Mouse (Mus musculus) ES-Bruce4 (cell line): ENCODE measurements around the gene Efcab11. TPM values are rescaled to one million over a fixed set of nuclear protein-coding genes. Genes with fewer than 3 reads are reported as not detected.
"Not testable (repeated sequence)": the region's sequence is repeated elsewhere in the genome, so short reads cannot be mapped to it uniquely, and the experiment has no call there.

ENCODE experiments used
- H3K27ac ChIP-seq: 2 replicates; pipeline ENCODE4 v1.5.1; 2012; ENCODE audit warnings: low read length, inconsistent platforms; ENCODE audit not compliant: insufficient read depth
- H3K27me3 ChIP-seq: 2 replicates; pipeline ENCODE4 v1.6.1; 2012; ENCODE audit warnings: mild to moderate bottlenecking, low read length, inconsistent platforms; ENCODE audit not compliant: control insufficient read depth, poor library complexity, insufficient read depth, severe bottlenecking
- H3K36me3 ChIP-seq: 2 replicates; pipeline ENCODE4 v1.6.1; 2012; ENCODE audit warnings: inconsistent platforms, mild to moderate bottlenecking, low read length, moderate library complexity; ENCODE audit not compliant: control insufficient read depth, poor library complexity, insufficient read depth, severe bottlenecking
- H3K4me1 ChIP-seq: one replicate; pipeline ENCODE4 v1.8.1; 2011; ENCODE audit warnings: low read length; ENCODE audit not compliant: control insufficient read depth, insufficient read depth
- H3K4me3 ChIP-seq: 2 replicates; pipeline ENCODE4 v1.5.1; 2011; ENCODE audit warnings: low read depth, mild to moderate bottlenecking, low read length
- H3K9ac ChIP-seq: 2 replicates; pipeline ENCODE4 v1.6.1; 2012; ENCODE audit warnings: low read depth, mild to moderate bottlenecking, inconsistent platforms; ENCODE audit not compliant: poor library complexity, severe bottlenecking
- H3K9me3 ChIP-seq: replicated peaks from 2 replicates; pipeline ENCODE4 v1.6.1; 2012; ENCODE audit warnings: mild to moderate bottlenecking, low read length, inconsistent platforms; ENCODE audit not compliant: control insufficient read depth, poor library complexity, insufficient read depth, severe bottlenecking
- CTCF ChIP-seq: IDR thresholded peaks from one replicate; pipeline ENCODE4 v1.8.1; 2011; ENCODE audit warnings: low read depth, low read length
- EP300 ChIP-seq: IDR thresholded peaks from 2 replicates; pipeline ENCODE4 v1.6.1; 2011; ENCODE audit warnings: low read depth, low read length; ENCODE audit not compliant: insufficient read depth
- POLR2A ChIP-seq: IDR thresholded peaks from one replicate; pipeline ENCODE4 v1.8.1; 2011; ENCODE audit warnings: low read length; ENCODE audit not compliant: insufficient read depth
- polyA plus RNA-seq: library from polyadenylated mRNA; stranded (reverse); fragments of >200 nt; gene quantifications from 2 replicates; pipeline ENCODE4 v1.2.4, GENCODE M21; 2011; ENCODE audit warnings: low read depth; ENCODE audit not compliant: missing spikeins, insufficient read depth, insufficient read length

The Efcab11 gene
- polyA plus RNA-seq, 1 experiment = 8.4 TPM

- H3K27ac ChIP-seq = no peak overlapping the region
- peaks cover 2% of the 10 kb centered on the region for H3K4me1 ChIP-seq
- H3K9ac ChIP-seq = no peak overlapping the region
- TF ChIP-seq POLR2A = no peak
- TF ChIP-seq EP300 = no peak
- TF ChIP-seq CTCF = no peak
- H3K9me3 ChIP-seq = no peaks in the 10 kb centered on the region
- no peaks in the 10 kb centered on the region for H3K36me3 ChIP-seq
- no peaks in the 10 kb centered on the region for H3K27me3 ChIP-seq
- no peak overlapping the region for H3K4me3 ChIP-seq
These were observed 50.8 kb downstream of the Efcab11 start for GRCm38 (mm10) chr12:99833476-99833875.

GRCm38 (mm10) chr12:99822591-99822990 is 61.6 kb downstream of the Efcab11 start:
- Histone ChIP-seq H3K4me1 (no peaks in the 10 kb centered on the region), H3K27me3 (no peaks in the 10 kb centered on the region), H3K9me3 (peaks cover 2% of the 10 kb centered on the region; the same call in 1 of the 2 replicates), H3K27ac (no peak overlapping the region), H3K36me3 (no peaks in the 10 kb centered on the region), H3K9ac (no peak overlapping the region), H3K4me3 (no peak overlapping the region)
- no peak for TF ChIP-seq EP300
- TF ChIP-seq CTCF = no peak
- TF ChIP-seq POLR2A = no peak

- no peaks in the 10 kb centered on the region for H3K36me3 ChIP-seq
- H3K4me1 ChIP-seq = no peaks in the 10 kb centered on the region
- no peak overlapping the region for H3K9ac ChIP-seq
- no peaks in the 10 kb centered on the region for H3K27me3 ChIP-seq
- TF ChIP-seq EP300 = no peak
- no peak for TF ChIP-seq POLR2A
- TF ChIP-seq CTCF = no peak
- peaks cover 4% of the 10 kb centered on the region; the same call in 1 of the 2 replicates for H3K9me3 ChIP-seq
- no peak overlapping the region for H3K27ac ChIP-seq
- no peak overlapping the region for H3K4me3 ChIP-seq
These were observed 62.8 kb downstream of the Efcab11 start for GRCm38 (mm10) chr12:99821309-99821934.

DNA sequence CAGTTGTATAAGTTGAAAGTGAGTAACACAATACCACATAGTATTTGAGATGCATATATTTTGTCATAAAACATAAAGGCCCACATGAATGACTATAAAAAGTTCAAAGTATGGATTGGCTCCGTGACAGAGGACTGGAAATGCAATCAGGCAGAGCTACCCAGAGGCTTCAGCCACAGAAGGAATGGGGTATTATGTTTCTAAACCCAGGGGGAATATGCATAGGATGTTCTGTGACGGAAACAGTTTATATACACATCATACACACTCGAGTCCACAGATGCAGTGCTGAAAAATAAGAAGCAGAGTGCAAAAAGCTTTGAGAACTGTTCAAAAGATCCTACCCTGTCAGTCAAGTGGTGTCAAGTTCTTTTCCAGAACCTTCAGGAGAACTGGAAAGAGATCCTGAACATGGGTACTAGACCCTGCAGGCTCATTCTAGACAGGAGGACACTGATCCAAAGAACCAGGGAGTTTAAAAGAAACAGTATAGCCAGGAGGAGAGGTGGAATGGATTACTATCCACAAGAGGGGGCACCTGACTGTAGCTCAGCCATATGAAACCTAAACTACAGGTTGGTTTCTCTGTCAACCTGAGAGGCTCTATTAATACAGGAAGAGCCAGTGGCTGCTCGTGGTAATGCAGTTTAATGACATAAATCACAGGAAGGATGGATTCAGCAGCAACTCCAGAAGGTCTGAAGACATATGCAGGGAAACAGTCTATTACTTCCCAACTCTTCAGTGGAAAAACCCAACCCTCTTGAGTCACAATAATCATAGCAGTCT is 64.9 kb downstream of the Efcab11 start:
- Histone ChIP-seq H3K27ac (no peak overlapping the region), H3K27me3 (no peaks in the 10 kb centered on the region), H3K4me3 (no peak overlapping the region), H3K36me3 (no peaks in the 10 kb centered on the region), H3K9me3 (peaks cover 4% of the 10 kb centered on the region; the same call in 1 of the 2 replicates), H3K4me1 (no peaks in the 10 kb centered on the region), H3K9ac (no peak overlapping the region)
- TF ChIP-seq EP300 = no peak

- not testable (repeated sequence) for H3K27me3 ChIP-seq, H3K9me3 ChIP-seq, H3K4me3 ChIP-seq, H3K9ac ChIP-seq, H3K4me1 ChIP-seq, H3K36me3 ChIP-seq, H3K27ac ChIP-seq
These were observed 66.2 kb downstream of the Efcab11 start for GRCm38 (mm10) chr12:99818006-99818405.

DNA sequence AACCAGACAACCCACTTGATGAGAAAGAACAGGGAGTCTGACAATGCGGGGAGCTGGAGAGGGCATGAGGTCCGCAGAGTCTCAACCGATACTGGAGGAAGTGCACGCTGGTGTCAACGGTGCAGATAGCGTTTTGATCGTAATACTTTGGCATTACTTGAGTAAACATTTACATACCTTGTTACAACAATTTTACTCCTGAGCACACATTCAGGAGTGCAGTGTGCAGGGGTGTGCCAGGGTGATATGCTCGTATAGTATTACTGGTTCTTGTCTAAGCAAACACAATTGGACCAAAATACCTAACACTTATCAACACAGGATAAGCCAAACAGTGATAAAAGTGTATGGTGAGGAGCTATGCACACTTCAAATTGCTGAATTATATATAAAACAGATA is 69.0 kb downstream of the Efcab11 start:
- Histone ChIP-seq H3K27me3 (no peaks in the 10 kb centered on the region), H3K36me3 (no peaks in the 10 kb centered on the region), H3K4me3 (no peak overlapping the region), H3K9me3 (peaks cover 4% of the 10 kb centered on the region; the same call in 1 of the 2 replicates), H3K9ac (no peak overlapping the region), H3K4me1 (no peaks in the 10 kb centered on the region), H3K27ac (no peak overlapping the region)
- TF ChIP-seq CTCF = no peak
- TF ChIP-seq EP300 = no peak
- no peak for TF ChIP-seq POLR2A
